Mouse (Mus musculus) hindbrain, embryonic 13.5 days (tissue): Measurements from ENCODE around the gene Fat2. TPM values are rescaled to one million over a fixed set of nuclear protein-coding genes. Genes with fewer than 3 reads are reported as not detected.

Experiments used
- ATAC-seq: fragments of 200-750 bp; cut with Nextera tagmentation; 2 replicates; pipeline ENCODE4 v1.8.0; 2017; ENCODE audit warnings: moderate TSS enrichment; ENCODE audit not compliant: low FRiP score
- H3K27ac ChIP-seq: fragments of 300-500 bp; sonication (generic); 2 replicates; pipeline ENCODE4 v1.5.1; 2015; ENCODE audit warnings: inconsistent platforms, mild to moderate bottlenecking, moderate library complexity
- H3K27me3 ChIP-seq: fragments of 300-500 bp; sonication (generic); 2 replicates; pipeline ENCODE4 v1.6.1; 2015; ENCODE audit warnings: mild to moderate bottlenecking, inconsistent platforms
- H3K36me3 ChIP-seq: fragments of 300-500 bp; sonication (generic); 2 replicates; pipeline ENCODE4 v1.6.1; 2015; ENCODE audit warnings: mild to moderate bottlenecking, inconsistent platforms
- H3K4me1 ChIP-seq: fragments of 300-500 bp; sonication (generic); replicated peaks from 2 replicates; pipeline ENCODE4 v1.6.1; 2015; ENCODE audit warnings: inconsistent platforms
- H3K4me2 ChIP-seq: fragments of 300-500 bp; sonication (generic); 2 replicates; pipeline ENCODE4 v1.6.1; 2015; ENCODE audit warnings: inconsistent platforms, mild to moderate bottlenecking, moderate library complexity
- H3K4me3 ChIP-seq: fragments of 300-500 bp; sonication (generic); 2 replicates; pipeline ENCODE4 v1.5.1; 2015; ENCODE audit warnings: mild to moderate bottlenecking, inconsistent platforms
- H3K9ac ChIP-seq: fragments of 300-500 bp; sonication (generic); 2 replicates; pipeline ENCODE4 v1.6.1; 2015; ENCODE audit warnings: mild to moderate bottlenecking, inconsistent platforms
- H3K9me3 ChIP-seq: fragments of 300-500 bp; sonication (generic); 2 replicates; pipeline ENCODE4 v1.6.1; 2016; ENCODE audit warnings: inconsistent platforms
- WGBS: fragments of 180-500 bp; shearing (Covaris S2); methylation state at CpG from one replicate; pipeline ENCODE4 v1.1.7; 2015; 5-methylcytosine and 5-hydroxymethylcytosine counted together
- polyA plus RNA-seq: library from polyadenylated mRNA; unstranded; fragments of >200 nt; fragmentation: Nextera tagmentation; extraction: Ambion mirVana; gene quantifications from 2 replicates; pipeline ENCODE4 v1.2.1, GENCODE M21; 2015

Gene Fat2
- polyA plus RNA-seq, 1 experiment from 2014 or later = 0.05 TPM

- Histone ChIP-seq H3K4me3 (no peak overlapping the region), H3K9me3 (no peaks in the 10 kb centered on the region)
- 89% methylated on average over 3 of the region's 3 CpGs for WGBS
Measured at GRCm38 (mm10) chr11:55364662-55365061, 28.3 kb upstream of the Fat2 start.

GRCm38 (mm10) chr11:55358094-55358783, 21.9 kb upstream of the Fat2 start:
- Histone ChIP-seq H3K27me3 (no peaks in the 10 kb centered on the region), H3K4me3 (no peak overlapping the region), H3K27ac (no peak overlapping the region), H3K4me1 (no peaks in the 10 kb centered on the region), H3K36me3 (no peaks in the 10 kb centered on the region), H3K4me2 (no peak overlapping the region), H3K9me3 (no peaks in the 10 kb centered on the region), H3K9ac (no peak overlapping the region)
- 84% methylated on average over 15 of the region's 15 CpGs for WGBS
- no peak for ATAC-seq

More at GRCm38 (mm10) chr11:55364662-55365061, 28.3 kb upstream of the Fat2 start:
- H3K9ac ChIP-seq = no peak overlapping the region
- ATAC-seq = no peak
- no peak overlapping the region for H3K4me2 ChIP-seq
- H3K4me1 ChIP-seq = no peaks in the 10 kb centered on the region
- H3K27ac ChIP-seq = no peak overlapping the region
- H3K27me3 ChIP-seq = no peaks in the 10 kb centered on the region
- H3K36me3 ChIP-seq = no peaks in the 10 kb centered on the region

GRCm38 (mm10) chr11:55356846-55357245, 20.5 kb upstream of the Fat2 start:
- H3K4me3 ChIP-seq = no peak overlapping the region
- no peak overlapping the region for H3K4me2 ChIP-seq
- no peak for ATAC-seq
- H3K4me1 ChIP-seq = no peaks in the 10 kb centered on the region
- H3K9ac ChIP-seq = no peak overlapping the region
- H3K36me3 ChIP-seq = no peaks in the 10 kb centered on the region
- no peak overlapping the region for H3K27ac ChIP-seq
- WGBS = 97% methylated on average over 2 of the region's 2 CpGs
- no peaks in the 10 kb centered on the region for H3K27me3 ChIP-seq
- no peaks in the 10 kb centered on the region for H3K9me3 ChIP-seq

GRCm38 (mm10) chr11:55341961-55342371, 5.6 kb upstream of the Fat2 start:
- 71% methylated on average over 11 of the region's 11 CpGs for WGBS
- H3K9ac ChIP-seq = no peak overlapping the region
- H3K27me3 ChIP-seq = no peaks in the 10 kb centered on the region
- no peak overlapping the region for H3K4me2 ChIP-seq
- no peaks in the 10 kb centered on the region for H3K4me1 ChIP-seq
- H3K27ac ChIP-seq = no peak overlapping the region
- no peaks in the 10 kb centered on the region for H3K9me3 ChIP-seq
- no peak overlapping the region for H3K4me3 ChIP-seq
- no peak for ATAC-seq
- no peaks in the 10 kb centered on the region for H3K36me3 ChIP-seq

- H3K27me3 ChIP-seq = no peaks in the 10 kb centered on the region
- H3K36me3 ChIP-seq = no peaks in the 10 kb centered on the region
- WGBS = 80% methylated on average over 2 of the region's 2 CpGs
- no peaks in the 10 kb centered on the region for H3K4me1 ChIP-seq
- no peak for ATAC-seq
- H3K9me3 ChIP-seq = no peaks in the 10 kb centered on the region
- no peak overlapping the region for H3K4me2 ChIP-seq
- no peak overlapping the region for H3K27ac ChIP-seq
- no peak overlapping the region for H3K4me3 ChIP-seq
- no peak overlapping the region for H3K9ac ChIP-seq
Measured at GRCm38 (mm10) chr11:55340789-55341188, 4.4 kb upstream of the Fat2 start.

- 90% methylated on average over 5 of the region's 5 CpGs for WGBS
- ATAC-seq = no peak
- H3K9ac ChIP-seq = no peak overlapping the region
- no peaks in the 10 kb centered on the region for H3K27me3 ChIP-seq
- H3K36me3 ChIP-seq = no peaks in the 10 kb centered on the region
- H3K4me1 ChIP-seq = no peaks in the 10 kb centered on the region
- H3K4me3 ChIP-seq = no peak overlapping the region
- H3K4me2 ChIP-seq = no peak overlapping the region
- H3K9me3 ChIP-seq = no peaks in the 10 kb centered on the region
- H3K27ac ChIP-seq = no peak overlapping the region
Measured at GRCm38 (mm10) chr11:55337032-55337769, 837 bp upstream of the Fat2 start.

GRCm38 (mm10) chr11:55335314-55336076, 869 bp downstream of the Fat2 start:
- no peaks in the 10 kb centered on the region for H3K27me3 ChIP-seq
- 88% methylated on average over 14 of the region's 14 CpGs for WGBS
- no peak overlapping the region for H3K9ac ChIP-seq
- H3K4me1 ChIP-seq = no peaks in the 10 kb centered on the region
- no peaks in the 10 kb centered on the region for H3K9me3 ChIP-seq
- H3K27ac ChIP-seq = no peak overlapping the region
- H3K4me3 ChIP-seq = no peak overlapping the region
- no peak overlapping the region for H3K4me2 ChIP-seq
- no peaks in the 10 kb centered on the region for H3K36me3 ChIP-seq
- no peak for ATAC-seq

GRCm38 (mm10) chr11:55334545-55334944, 1.8 kb downstream of the Fat2 start:
- no peak for ATAC-seq
- Histone ChIP-seq H3K4me3 (no peak overlapping the region), H3K4me2 (no peak overlapping the region), H3K27ac (no peak overlapping the region), H3K9me3 (no peaks in the 10 kb centered on the region), H3K4me1 (no peaks in the 10 kb centered on the region), H3K36me3 (no peaks in the 10 kb centered on the region), H3K27me3 (no peaks in the 10 kb centered on the region), H3K9ac (no peak overlapping the region)
- 92% methylated on average over 4 of the region's 4 CpGs for WGBS

- no peak overlapping the region for H3K4me2 ChIP-seq
- H3K9ac ChIP-seq = no peak overlapping the region
- H3K36me3 ChIP-seq = no peaks in the 10 kb centered on the region
- H3K9me3 ChIP-seq = no peaks in the 10 kb centered on the region
- H3K4me1 ChIP-seq = no peaks in the 10 kb centered on the region
- ATAC-seq = no peak
- H3K27ac ChIP-seq = no peak overlapping the region
- H3K27me3 ChIP-seq = no peaks in the 10 kb centered on the region
- 89% methylated on average over 6 of the region's 6 CpGs for WGBS
- H3K4me3 ChIP-seq = no peak overlapping the region
Measured at GRCm38 (mm10) chr11:55334063-55334462, 2.3 kb downstream of the Fat2 start.

GRCm38 (mm10) chr11:55329868-55330772, 6.2 kb downstream of the Fat2 start:
- Histone ChIP-seq H3K27ac (no peak overlapping the region), H3K4me3 (no peak overlapping the region), H3K4me2 (no peak overlapping the region), H3K4me1 (0 out of 2 replicates have a peak, but pooled peaks cover 5% of the 10 kb centered on the region), H3K27me3 (no peaks in the 10 kb centered on the region), H3K36me3 (no peaks in the 10 kb centered on the region), H3K9ac (no peak overlapping the region), H3K9me3 (no peaks in the 10 kb centered on the region)
- 82% methylated on average over 16 of the region's 16 CpGs for WGBS
- no peak for ATAC-seq

- no peak for ATAC-seq
- no peak overlapping the region for H3K9ac ChIP-seq
- 0 out of 2 replicates have a peak, but pooled peaks cover 5% of the 10 kb centered on the region for H3K4me1 ChIP-seq
- H3K27me3 ChIP-seq = no peaks in the 10 kb centered on the region
- no peak overlapping the region for H3K4me2 ChIP-seq
- H3K4me3 ChIP-seq = no peak overlapping the region
- 91% methylated on average over 9 of the region's 9 CpGs for WGBS
- no peaks in the 10 kb centered on the region for H3K36me3 ChIP-seq
- no peak overlapping the region for H3K27ac ChIP-seq
- H3K9me3 ChIP-seq = no peaks in the 10 kb centered on the region
Measured at GRCm38 (mm10) chr11:55327558-55328409, 8.6 kb downstream of the Fat2 start.
